Mouse (Mus musculus): ENCODE data around the gene Sptbn2. TPM values are rescaled to one million over a fixed set of nuclear protein-coding genes. Genes with fewer than 3 reads are reported as not detected.

Gene Sptbn2
- under 1 TPM; 0.11 to 0.17 TPM for polyA plus RNA-seq (2017; shearing (Covaris generic))

- no peak for ATAC-seq
Observed at GRCm38 (mm10) chr19:4711098-4711600, at the start of gene Sptbn2. TSS of gene Sptbn2 (plus strand) at chr19:4711167.

GRCm38 (mm10) chr19:4666815-4667214 lies 44.2 kb upstream of the Sptbn2 start:
- no peak for ATAC-seq

- ATAC-seq = no peak
Observed at GRCm38 (mm10) chr19:4670776-4671175, 40.2 kb upstream of the Sptbn2 start.

- no peak for ATAC-seq
Observed at GRCm38 (mm10) chr19:4672401-4672800, 38.6 kb upstream of the Sptbn2 start.

GRCm38 (mm10) chr19:4694346-4694745 lies 16.6 kb upstream of the Sptbn2 start:
- no peak for ATAC-seq

GRCm38 (mm10) chr19:4697121-4697520 lies 13.8 kb upstream of the Sptbn2 start:
- no peak for ATAC-seq

- no peak for ATAC-seq
Observed at GRCm38 (mm10) chr19:4697721-4698120, 13.2 kb upstream of the Sptbn2 start.

- no peak for ATAC-seq
Observed at GRCm38 (mm10) chr19:4698205-4698677, 12.7 kb upstream of the Sptbn2 start, which contains the start of gene Gm960. TSS of gene Gm960 (minus strand) at chr19:4698668.

GRCm38 (mm10) chr19:4698856-4699255 lies 12.1 kb upstream of the Sptbn2 start:
- no peak for ATAC-seq

- no peak for ATAC-seq
Observed at GRCm38 (mm10) chr19:4699821-4700220, 11.1 kb upstream of the Sptbn2 start.

GRCm38 (mm10) chr19:4700656-4701055 lies 10.3 kb upstream of the Sptbn2 start:
- no peak for ATAC-seq

- no peak for ATAC-seq
Observed at GRCm38 (mm10) chr19:4701221-4701620, 9.7 kb upstream of the Sptbn2 start.

GRCm38 (mm10) chr19:4708765-4709164 lies 2.2 kb upstream of the Sptbn2 start:
- no peak for ATAC-seq

- ATAC-seq = no peak
Observed at GRCm38 (mm10) chr19:4711601-4712155, 711 bp downstream of the Sptbn2 start.

- no peak for ATAC-seq
Observed at GRCm38 (mm10) chr19:4712156-4712780, 1.3 kb downstream of the Sptbn2 start.

GRCm38 (mm10) chr19:4712781-4713526 lies 2.0 kb downstream of the Sptbn2 start:
- no peak for ATAC-seq

GRCm38 (mm10) chr19:4713886-4714285 lies 2.9 kb downstream of the Sptbn2 start:
- no peak for ATAC-seq

GRCm38 (mm10) chr19:4716756-4717155 lies 5.8 kb downstream of the Sptbn2 start:
- ATAC-seq = no peak

- ATAC-seq = no peak
Observed at GRCm38 (mm10) chr19:4717281-4717680, 6.3 kb downstream of the Sptbn2 start.

- no peak for ATAC-seq
Observed at GRCm38 (mm10) chr19:4718716-4719115, 7.7 kb downstream of the Sptbn2 start.

- no peak for ATAC-seq
Observed at GRCm38 (mm10) chr19:4719351-4719764, 8.4 kb downstream of the Sptbn2 start.

- ATAC-seq = no peak
Observed at GRCm38 (mm10) chr19:4720112-4720511, 9.1 kb downstream of the Sptbn2 start.

- ATAC-seq = no peak
Observed at GRCm38 (mm10) chr19:4720671-4721244, 9.8 kb downstream of the Sptbn2 start.
